Mouse (Mus musculus) neural tube, embryonic 11.5 days (tissue): ENCODE measurements at regions not wholly inside any gene's neighbourhood (a gene's known extent, or its start where the extent isn't known, plus 50 kb on each side); places are given as distances from the start of the nearest gene placed in this dataset.

Experiments used
- ATAC-seq: fragments of 200-750 bp; cut with Nextera tagmentation; 2 replicates; pipeline ENCODE4 v1.8.0; 2017; ENCODE audit warnings: moderate number of reproducible peaks, mild to moderate bottlenecking, moderate TSS enrichment, moderate library complexity; ENCODE audit not compliant: insufficient read depth, low FRiP score, low TSS enrichment
- DNase-seq: peaks from one replicate; pipeline ENCODE4 v3.0.0-alpha.2; 2015; ENCODE audit warnings: low spot score
- H3K27ac ChIP-seq: fragments of 300-500 bp; sonication (generic); 2 replicates; pipeline ENCODE4 v1.5.1; 2014; ENCODE audit warnings: low read depth, mild to moderate bottlenecking, low read length
- H3K27me3 ChIP-seq: fragments of 300-500 bp; sonication (generic); 2 replicates; pipeline ENCODE4 v1.6.1; 2014; ENCODE audit warnings: mild to moderate bottlenecking, low read length, mixed read lengths; ENCODE audit not compliant: control insufficient read depth, insufficient read depth
- H3K36me3 ChIP-seq: fragments of 300-500 bp; sonication (generic); 2 replicates; pipeline ENCODE4 v1.6.1; 2014; ENCODE audit warnings: mild to moderate bottlenecking, low read length, moderate library complexity, mixed read lengths; ENCODE audit not compliant: control insufficient read depth, insufficient read depth
- H3K4me1 ChIP-seq: fragments of 300-500 bp; sonication (generic); 2 replicates; pipeline ENCODE4 v1.6.1; 2014; ENCODE audit warnings: low read length, mixed read lengths; ENCODE audit not compliant: control insufficient read depth, insufficient read depth
- H3K4me2 ChIP-seq: fragments of 300-500 bp; sonication (generic); 2 replicates; pipeline ENCODE4 v1.6.1; 2014; ENCODE audit warnings: low read depth, mild to moderate bottlenecking, moderate library complexity
- H3K4me3 ChIP-seq: fragments of 300-500 bp; sonication (generic); 2 replicates; pipeline ENCODE4 v1.5.1; 2014; ENCODE audit warnings: low read depth, low read length
- H3K9ac ChIP-seq: fragments of 300-500 bp; sonication (generic); 2 replicates; pipeline ENCODE4 v1.6.1; 2014; ENCODE audit warnings: mild to moderate bottlenecking, low read length
- H3K9me3 ChIP-seq: fragments of 300-500 bp; sonication (generic); 2 replicates; pipeline ENCODE4 v1.6.1; 2016; ENCODE audit warnings: low read length; ENCODE audit not compliant: control insufficient read depth
- WGBS: fragments of 180-500 bp; shearing (Covaris S2); extraction: QIAGEN DNeasy Blood & Tissue Kit; methylation state at CpG from one replicate; pipeline ENCODE4 v1.1.7; 2014; 5-methylcytosine and 5-hydroxymethylcytosine counted together

- WGBS = 44% methylated on average over 5 of the region's 5 CpGs
These were observed 112.8 kb upstream of the Frmd6 start for GRCm38 (mm10) chr12:70712322-70713024.

GRCm38 (mm10) chr12:70713499-70714280 is 111.6 kb upstream of the Frmd6 start:
- Histone ChIP-seq H3K4me2 (no peak overlapping the region), H3K36me3 (no peaks in the 10 kb centered on the region), H3K4me1 (no peaks in the 10 kb centered on the region), H3K9ac (no peak overlapping the region), H3K27me3 (no peaks in the 10 kb centered on the region), H3K9me3 (no peaks in the 10 kb centered on the region), H3K4me3 (no peak overlapping the region), H3K27ac (no peak overlapping the region)
- DNase-seq (no peak), ATAC-seq (no peak)
- 70% methylated on average over 18 of the region's 18 CpGs for WGBS

More at GRCm38 (mm10) chr12:70712322-70713024, 112.8 kb upstream of the Frmd6 start:
- no peaks in the 10 kb centered on the region for H3K4me1 ChIP-seq
- no peak for DNase-seq
- no peak overlapping the region for H3K4me3 ChIP-seq
- ATAC-seq = no peak
- H3K9ac ChIP-seq = no peak overlapping the region
- no peak overlapping the region for H3K27ac ChIP-seq
- no peaks in the 10 kb centered on the region for H3K36me3 ChIP-seq
- H3K27me3 ChIP-seq = no peaks in the 10 kb centered on the region
- no peak overlapping the region for H3K4me2 ChIP-seq
- no peaks in the 10 kb centered on the region for H3K9me3 ChIP-seq

- no peak overlapping the region for H3K4me3 ChIP-seq
- WGBS = 46% methylated on average over 11 of the region's 11 CpGs
- no peaks in the 10 kb centered on the region for H3K36me3 ChIP-seq
- ATAC-seq (no peak), DNase-seq (no peak)
- no peak overlapping the region for H3K4me2 ChIP-seq
- no peak overlapping the region for H3K27ac ChIP-seq
- H3K9me3 ChIP-seq = no peaks in the 10 kb centered on the region
- no peak overlapping the region for H3K9ac ChIP-seq
- no peaks in the 10 kb centered on the region for H3K27me3 ChIP-seq
- H3K4me1 ChIP-seq = no peaks in the 10 kb centered on the region
These were observed 111.0 kb upstream of the Frmd6 start for GRCm38 (mm10) chr12:70714281-70714679.

- WGBS = 97% methylated on average over 2 of the region's 2 CpGs
- DNase-seq = no peak
These were observed 109.5 kb upstream of the Frmd6 start for GRCm38 (mm10) chr12:70715836-70716235.

GRCm38 (mm10) chr12:70718602-70719001 is 106.7 kb upstream of the Frmd6 start:
- WGBS = 78% methylated on average over 1 of the region's 1 CpGs
- no peak for ATAC-seq
- H3K27me3 ChIP-seq = no peaks in the 10 kb centered on the region
- no peak overlapping the region for H3K4me3 ChIP-seq
- DNase-seq = no peak
- no peaks in the 10 kb centered on the region for H3K9me3 ChIP-seq
- no peaks in the 10 kb centered on the region for H3K36me3 ChIP-seq
- H3K9ac ChIP-seq = no peak overlapping the region
- H3K4me2 ChIP-seq = no peak overlapping the region
- H3K4me1 ChIP-seq = no peaks in the 10 kb centered on the region
- H3K27ac ChIP-seq = no peak overlapping the region

More at GRCm38 (mm10) chr12:70715836-70716235, 109.5 kb upstream of the Frmd6 start:
- Histone ChIP-seq H3K9me3 (no peaks in the 10 kb centered on the region), H3K4me2 (no peak overlapping the region), H3K4me1 (no peaks in the 10 kb centered on the region), H3K27me3 (no peaks in the 10 kb centered on the region), H3K36me3 (no peaks in the 10 kb centered on the region), H3K9ac (no peak overlapping the region), H3K4me3 (no peak overlapping the region), H3K27ac (no peak overlapping the region)
- ATAC-seq = no peak

- no peak overlapping the region for H3K4me2 ChIP-seq
- H3K4me3 ChIP-seq = no peak overlapping the region
- WGBS = 91% methylated on average over 4 of the region's 4 CpGs
- H3K27ac ChIP-seq = no peak overlapping the region
- ATAC-seq (no peak), DNase-seq (no peak)
- no peak overlapping the region for H3K9ac ChIP-seq
- no peaks in the 10 kb centered on the region for H3K36me3 ChIP-seq
- no peaks in the 10 kb centered on the region for H3K4me1 ChIP-seq
- no peaks in the 10 kb centered on the region for H3K27me3 ChIP-seq
- H3K9me3 ChIP-seq = no peaks in the 10 kb centered on the region
These were observed 106.1 kb upstream of the Frmd6 start for GRCm38 (mm10) chr12:70719255-70719654.

GRCm38 (mm10) chr12:70720178-70720894 is 105.0 kb upstream of the Frmd6 start:
- 90% methylated on average over 12 of the region's 12 CpGs for WGBS
- ATAC-seq (no peak), DNase-seq (no peak)
- Histone ChIP-seq H3K4me2 (no peak overlapping the region), H3K36me3 (no peaks in the 10 kb centered on the region), H3K9me3 (no peaks in the 10 kb centered on the region), H3K4me3 (no peak overlapping the region), H3K4me1 (no peaks in the 10 kb centered on the region), H3K27me3 (no peaks in the 10 kb centered on the region), H3K9ac (no peak overlapping the region), H3K27ac (no peak overlapping the region)

- DNase-seq = no peak
- no peak overlapping the region for H3K27ac ChIP-seq
- no peaks in the 10 kb centered on the region for H3K27me3 ChIP-seq
- no peak overlapping the region for H3K4me2 ChIP-seq
- no peak for ATAC-seq
- 96% methylated on average over 1 of the region's 1 CpGs for WGBS
- H3K9me3 ChIP-seq = no peaks in the 10 kb centered on the region
- no peak overlapping the region for H3K4me3 ChIP-seq
- no peaks in the 10 kb centered on the region for H3K4me1 ChIP-seq
- no peaks in the 10 kb centered on the region for H3K36me3 ChIP-seq
- H3K9ac ChIP-seq = no peak overlapping the region
These were observed 100.0 kb upstream of the Frmd6 start for GRCm38 (mm10) chr12:70725326-70725725.
